Mouse (Mus musculus): ENCODE measurements around the gene Pbrm1. TPM values are rescaled to one million over a fixed set of nuclear protein-coding genes. Genes with fewer than 3 reads are reported as not detected.

Pbrm1 gene
- polyA plus RNA-seq, 1 experiment from 2014 or later = 214 TPM

GRCm38 (mm10) chr14:31165010-31165409, 146.1 kb downstream of the Pbrm1 start:
- 0 out of 2 replicates have a peak, but pooled peaks cover 4% of the 10 kb centered on the region for H3K4me1 ChIP-seq
- no peaks in the 10 kb centered on the region for H3K9me3 ChIP-seq
- whole genome bisulfite sequencing = 61% methylated on average over 2 of the region's 2 CpGs
- no peak overlapping the region for H3K9ac ChIP-seq (replicated peaks)
- no peak for ATAC-seq (ENCODE audit: low FRiP score, low read depth)
- peaks cover 5% of the 10 kb centered on the region for H3K36me3 ChIP-seq
- H3K4me3 ChIP-seq = no peak overlapping the region
- H3K27ac ChIP-seq (replicated peaks) = no peak overlapping the region
- no peak overlapping the region for H3K4me2 ChIP-seq (replicated peaks)
- no peaks in the 10 kb centered on the region for H3K27me3 ChIP-seq

- Histone ChIP-seq H3K27ac (replicated peaks) (no peak overlapping the region), H3K4me3 (no peak overlapping the region), H3K4me1 (0 out of 2 replicates have a peak, but pooled peaks cover 4% of the 10 kb centered on the region), H3K9me3 (no peaks in the 10 kb centered on the region), H3K27me3 (no peaks in the 10 kb centered on the region), H3K36me3 (peaks cover 10% of the 10 kb centered on the region), H3K4me2 (replicated peaks) (no peak overlapping the region), H3K9ac (replicated peaks) (no peak overlapping the region)
- no peak for ATAC-seq (ENCODE audit: low FRiP score, low read depth)
- WGBS = 55% methylated on average over 7 of the region's 7 CpGs
Observed at GRCm38 (mm10) chr14:31165458-31165857, 146.5 kb downstream of the Pbrm1 start.

GRCm38 (mm10) chr14:31165991-31166630, 147.2 kb downstream of the Pbrm1 start:
- no peak overlapping the region for H3K4me3 ChIP-seq

GRCm38 (mm10) chr14:31166827-31167226, 147.9 kb downstream of the Pbrm1 start:
- H3K4me3 ChIP-seq = no peak overlapping the region
- no peak for ATAC-seq (ENCODE audit: low FRiP score, low read depth)

More at GRCm38 (mm10) chr14:31165991-31166630, 147.2 kb downstream of the Pbrm1 start:
- Histone ChIP-seq H3K4me2 (replicated peaks) (no peak overlapping the region), H3K36me3 (peaks cover 16% of the 10 kb centered on the region), H3K9me3 (no peaks in the 10 kb centered on the region), H3K9ac (replicated peaks) (no peak overlapping the region), H3K27ac (replicated peaks) (0 out of 2 replicates have a peak overlapping the region, but pooled peaks have one; percentile 4), H3K27me3 (no peaks in the 10 kb centered on the region), H3K4me1 (0 out of 2 replicates have a peak, but pooled peaks cover 4% of the 10 kb centered on the region)
- 75% methylated on average over 10 of the region's 10 CpGs for WGBS
- no peak for ATAC-seq (ENCODE audit: low FRiP score, low read depth)

GRCm38 (mm10) chr14:31168425-31168824, 149.5 kb downstream of the Pbrm1 start, which contains the start of gene Stab1:
Stab1 (minus strand) TSS chr14:31168641.
- Histone ChIP-seq H3K4me3 (no peak within 1 kb of the TSS), H3K27ac (replicated peaks) (no peak within 1 kb of the TSS; the same call in 1 of the 2 replicates), H3K9me3 (no peaks in the 10 kb centered on the region), H3K4me2 (replicated peaks) (no peak within 1 kb of the TSS), H3K4me1 (0 out of 2 replicates have a peak, but pooled peaks cover 4% of the 10 kb centered on the region), H3K36me3 (peaks cover 39% of the 10 kb centered on the region), H3K9ac (replicated peaks) (peak within 1 kb of the TSS; percentile 17; the same call in 1 of the 2 replicates), H3K27me3 (no peaks in the 10 kb centered on the region)
- ATAC-seq (ENCODE audit: low FRiP score, low read depth) = no peak
- WGBS = 59% methylated on average over 10 of the region's 10 CpGs

More at GRCm38 (mm10) chr14:31166827-31167226, 147.9 kb downstream of the Pbrm1 start:
- Histone ChIP-seq H3K36me3 (peaks cover 24% of the 10 kb centered on the region), H3K4me1 (0 out of 2 replicates have a peak, but pooled peaks cover 4% of the 10 kb centered on the region), H3K27me3 (no peaks in the 10 kb centered on the region), H3K4me2 (replicated peaks) (no peak overlapping the region), H3K9ac (replicated peaks) (no peak overlapping the region), H3K27ac (replicated peaks) (0 out of 2 replicates have a peak overlapping the region, but pooled peaks have one; percentile 4), H3K9me3 (no peaks in the 10 kb centered on the region)
- WGBS = 73% methylated on average over 9 of the region's 9 CpGs

GRCm38 (mm10) chr14:31169508-31169907, 150.6 kb downstream of the Pbrm1 start:
- no peaks in the 10 kb centered on the region for H3K27me3 ChIP-seq
- H3K9ac ChIP-seq (replicated peaks) = no peak overlapping the region
- no peak overlapping the region for H3K4me3 ChIP-seq
- H3K27ac ChIP-seq (replicated peaks) = no peak overlapping the region
- no peak overlapping the region for H3K4me2 ChIP-seq (replicated peaks)
- H3K36me3 ChIP-seq = peaks cover 50% of the 10 kb centered on the region
- 0 out of 2 replicates have a peak, but pooled peaks cover 4% of the 10 kb centered on the region for H3K4me1 ChIP-seq
- 78% methylated on average over 6 of the region's 6 CpGs for WGBS
- no peaks in the 10 kb centered on the region for H3K9me3 ChIP-seq
- ATAC-seq (ENCODE audit: low FRiP score, low read depth) = no peak

- no peak overlapping the region for H3K9ac ChIP-seq (replicated peaks)
- H3K27me3 ChIP-seq = no peaks in the 10 kb centered on the region
- no peaks in the 10 kb centered on the region for H3K9me3 ChIP-seq
- no peak overlapping the region for H3K4me3 ChIP-seq
- WGBS = 89% methylated on average over 13 of the region's 13 CpGs
- ATAC-seq (ENCODE audit: low FRiP score, low read depth) = no peak
- no peak overlapping the region for H3K4me2 ChIP-seq (replicated peaks)
- 0 out of 2 replicates have a peak, but pooled peaks cover 4% of the 10 kb centered on the region for H3K4me1 ChIP-seq
- peak overlapping the region; percentile 31; the same call in 1 of the 2 replicates for H3K27ac ChIP-seq (replicated peaks)
- H3K36me3 ChIP-seq = peaks cover 65% of the 10 kb centered on the region
Observed at GRCm38 (mm10) chr14:31170963-31171362, 152.0 kb downstream of the Pbrm1 start.

Other genes starting within 250 kb of the Pbrm1 start
- 21.2 and 26.0 TPM in 2 replicates for gene Tmem110, start 193.5 kb upstream of the Pbrm1 start, polyA plus RNA-seq (2016; fragmentation: Nextera tagmentation; extraction: Ambion mirVana)
- 0.43 and 0.68 TPM in 2 replicates for gene Mustn1, start 139.9 kb upstream of the Pbrm1 start, polyA plus RNA-seq (2016; fragmentation: Nextera tagmentation; extraction: Ambion mirVana)
- gene Itih4, start 132.7 kb upstream of the Pbrm1 start, polyA plus RNA-seq (2016; fragmentation: Nextera tagmentation; extraction: Ambion mirVana) = not detected in 2 replicates
- 0.34 and 0.55 TPM in 2 replicates for gene Itih3, start 95.4 kb upstream of the Pbrm1 start, polyA plus RNA-seq (2016; fragmentation: Nextera tagmentation; extraction: Ambion mirVana)
- not detected in 2 replicates for gene Itih1, start 75.8 kb upstream of the Pbrm1 start, polyA plus RNA-seq (2016; fragmentation: Nextera tagmentation; extraction: Ambion mirVana)
- 20.1 and 22.6 TPM in 2 replicates for gene Nek4, start 67.8 kb upstream of the Pbrm1 start, polyA plus RNA-seq (2016; fragmentation: Nextera tagmentation; extraction: Ambion mirVana)
- 67.9 and 69.0 TPM in 2 replicates for gene Glt8d1, start 17.7 kb upstream of the Pbrm1 start, polyA plus RNA-seq (2016; fragmentation: Nextera tagmentation; extraction: Ambion mirVana)
- 277 and 281 TPM in 2 replicates for gene Spcs1, start 17.5 kb upstream of the Pbrm1 start, polyA plus RNA-seq (2016; fragmentation: Nextera tagmentation; extraction: Ambion mirVana)
- gene Gnl3, start within 50 bp of the Pbrm1 start, polyA plus RNA-seq (2016; fragmentation: Nextera tagmentation; extraction: Ambion mirVana) = 79.5 and 80.7 TPM in 2 replicates
- 61.1 and 62.3 TPM in 2 replicates for gene Smim4, start 109.8 kb downstream of the Pbrm1 start, polyA plus RNA-seq (2016; fragmentation: Nextera tagmentation; extraction: Ambion mirVana)
- gene Nt5dc2, start 111.9 kb downstream of the Pbrm1 start, polyA plus RNA-seq (2016; fragmentation: Nextera tagmentation; extraction: Ambion mirVana) = 446 and 464 TPM in 2 replicates
- 39.7 and 40.3 TPM in 2 replicates for gene Stab1, start 149.5 kb downstream of the Pbrm1 start, polyA plus RNA-seq (2016; fragmentation: Nextera tagmentation; extraction: Ambion mirVana)
- gene Tnnc1, start 189.2 kb downstream of the Pbrm1 start, polyA plus RNA-seq (2016; fragmentation: Nextera tagmentation; extraction: Ambion mirVana) = 1.9 and 3.0 TPM in 2 replicates
- gene Nisch, start 197.8 kb downstream of the Pbrm1 start, polyA plus RNA-seq (2016; fragmentation: Nextera tagmentation; extraction: Ambion mirVana) = 463 and 480 TPM in 2 replicates
- 0.69 and 1.1 TPM in 2 replicates for gene Sema3g, start 198.7 kb downstream of the Pbrm1 start, polyA plus RNA-seq (2016; fragmentation: Nextera tagmentation; extraction: Ambion mirVana)
- gene Phf7, start 232.2 kb downstream of the Pbrm1 start, polyA plus RNA-seq (2016; fragmentation: Nextera tagmentation; extraction: Ambion mirVana) = 12.0 and 12.2 TPM in 2 replicates
- gene Bap1, start 232.3 kb downstream of the Pbrm1 start, polyA plus RNA-seq (2016; fragmentation: Nextera tagmentation; extraction: Ambion mirVana) = 124 and 127 TPM in 2 replicates